Mouse (Mus musculus): ENCODE results near the gene Sfmbt1.

- TF ChIP-seq CTCF (IDR thresholded peaks at IDR 0.05; ENCODE audit: low read depth, low read length), result no peak
- no peak for TF ChIP-seq POLR2A (IDR thresholded peaks at IDR 0.05; ENCODE audit: borderline replicate concordance, low read depth, low read length)
These were observed 135.9 kb downstream of the Sfmbt1 start for GRCm38 (mm10) chr14:30850504-30850903.
